Mouse (Mus musculus): ENCODE measurements around the gene Tango6. TPM values are rescaled to one million over a fixed set of nuclear protein-coding genes. Genes with fewer than 3 reads are reported as not detected.

Gene Tango6
- polyA plus RNA-seq, 1 experiment from 2014 or later = 5.6 TPM

DNA sequence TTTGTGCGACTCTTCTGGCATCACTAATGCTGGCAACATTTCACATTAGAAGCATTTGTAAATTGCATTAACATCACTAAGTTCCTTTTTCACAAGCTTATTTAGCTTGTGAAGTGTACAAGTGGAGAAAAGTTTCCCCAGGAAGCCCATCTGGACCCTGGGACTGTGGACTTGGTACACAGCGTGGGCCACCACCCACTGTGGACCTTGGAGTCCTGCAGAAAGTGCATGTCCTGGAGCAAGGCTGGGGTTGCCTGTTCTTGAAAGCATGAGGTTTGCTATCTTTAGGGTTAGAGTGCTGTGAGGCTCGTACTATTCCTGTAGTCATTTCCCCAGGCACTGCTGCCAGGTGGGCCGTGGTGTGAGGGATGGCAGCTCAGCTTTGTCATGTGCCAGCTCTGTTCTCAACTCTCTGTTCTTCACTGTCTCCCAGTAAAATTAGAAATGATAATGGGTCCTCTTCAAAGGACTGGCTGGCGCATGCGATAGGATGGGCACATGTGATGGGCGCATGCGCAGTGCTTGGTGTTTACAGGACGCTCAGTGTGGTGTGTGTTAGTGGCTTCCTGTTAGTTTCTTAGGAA, 87.8 kb downstream of the Tango6 start:
- no peaks in the 10 kb centered on the region for H3K9me3 ChIP-seq (ENCODE audit: control insufficient read depth, low read length)
- H3K4me3 ChIP-seq (replicated peaks; ENCODE audit: low read depth, low read length) = no peak overlapping the region
- WGBS = 94% methylated on average over 9 of the region's 9 CpGs
- H3K27me3 ChIP-seq (ENCODE audit: control insufficient read depth, insufficient read depth, low read length) = no peaks in the 10 kb centered on the region
- ATAC-seq (ENCODE audit: low FRiP score, low TSS enrichment) (no peak), DNase-seq (no peak)
- H3K4me1 ChIP-seq (ENCODE audit: control insufficient read depth, insufficient read depth, low read length) = no peaks in the 10 kb centered on the region
- H3K27ac ChIP-seq (replicated peaks; ENCODE audit: low read depth, low read length) = no peak overlapping the region
- no peak overlapping the region for H3K9ac ChIP-seq (replicated peaks; ENCODE audit: low read length)
- no peaks in the 10 kb centered on the region for H3K36me3 ChIP-seq (ENCODE audit: control insufficient read depth, insufficient read depth, low read length)
- H3K4me2 ChIP-seq (ENCODE audit: low read length) = no peak overlapping the region

- DNase-seq (no peak), ATAC-seq (ENCODE audit: low FRiP score, low TSS enrichment) (no peak)
- Histone ChIP-seq H3K27me3 (ENCODE audit: control insufficient read depth, insufficient read depth, low read length) (no peaks in the 10 kb centered on the region), H3K4me3 (replicated peaks; ENCODE audit: low read depth, low read length) (no peak overlapping the region), H3K9me3 (ENCODE audit: control insufficient read depth, low read length) (no peaks in the 10 kb centered on the region), H3K4me1 (ENCODE audit: control insufficient read depth, insufficient read depth, low read length) (no peaks in the 10 kb centered on the region), H3K27ac (replicated peaks; ENCODE audit: low read depth, low read length) (no peak overlapping the region), H3K9ac (replicated peaks; ENCODE audit: low read length) (no peak overlapping the region), H3K4me2 (ENCODE audit: low read length) (no peak overlapping the region), H3K36me3 (ENCODE audit: control insufficient read depth, insufficient read depth, low read length) (no peaks in the 10 kb centered on the region)
- 87% methylated on average over 6 of the region's 6 CpGs for WGBS
Observed at GRCm38 (mm10) chr8:106772094-106772493, 89.2 kb downstream of the Tango6 start.

GRCm38 (mm10) chr8:106772501-106772900, 89.6 kb downstream of the Tango6 start:
- no peak for DNase-seq
- no peak for ATAC-seq (ENCODE audit: low FRiP score, low TSS enrichment)
- H3K9ac ChIP-seq (replicated peaks; ENCODE audit: low read length) = no peak overlapping the region

DNA sequence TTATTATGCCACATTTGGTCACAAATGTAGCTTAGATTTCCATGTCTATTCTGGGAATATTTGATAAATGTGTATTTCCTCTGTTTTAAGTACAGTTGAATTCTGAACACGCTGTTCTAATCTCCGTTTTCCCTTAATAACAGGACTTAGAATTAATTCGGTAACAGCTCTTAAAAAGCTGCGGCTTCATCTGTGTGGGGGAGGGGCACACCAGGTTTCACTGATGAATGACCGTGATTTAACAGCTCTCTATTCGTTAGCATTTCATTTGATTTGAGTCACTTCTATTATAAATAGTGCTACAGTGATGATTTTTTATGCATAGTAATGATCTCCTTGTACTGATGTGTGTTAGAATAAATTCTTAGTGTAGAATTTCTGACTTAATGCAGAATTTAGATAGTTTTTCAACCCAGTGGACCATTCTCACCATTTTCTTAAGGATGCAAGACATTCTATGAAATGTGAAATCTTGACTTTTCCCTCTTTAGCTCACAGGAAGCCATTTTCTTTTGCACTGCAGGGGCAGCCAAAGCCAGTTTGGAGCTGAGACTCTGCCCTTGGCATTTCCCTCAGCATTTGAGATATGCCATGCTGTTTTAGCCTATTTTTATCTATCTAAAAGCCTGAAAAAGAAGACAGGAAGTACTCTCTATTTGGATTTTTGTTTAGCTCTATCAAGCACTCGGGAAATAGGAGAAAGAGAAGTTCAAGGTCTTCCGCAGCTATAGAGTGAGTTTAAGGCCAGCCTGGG, 91.9 kb downstream of the Tango6 start:
- no peaks in the 10 kb centered on the region for H3K9me3 ChIP-seq (ENCODE audit: control insufficient read depth, low read length)
- H3K27ac ChIP-seq (replicated peaks; ENCODE audit: low read depth, low read length) = no peak overlapping the region
- H3K4me1 ChIP-seq (ENCODE audit: control insufficient read depth, insufficient read depth, low read length) = no peaks in the 10 kb centered on the region
- DNase-seq = peak; percentile 57
- ATAC-seq (ENCODE audit: low FRiP score, low TSS enrichment) = no peak
- 70% methylated on average over 8 of the region's 8 CpGs for WGBS
- no peak overlapping the region for H3K4me3 ChIP-seq (replicated peaks; ENCODE audit: low read depth, low read length)
- H3K36me3 ChIP-seq (ENCODE audit: control insufficient read depth, insufficient read depth, low read length) = no peaks in the 10 kb centered on the region
- H3K27me3 ChIP-seq (ENCODE audit: control insufficient read depth, insufficient read depth, low read length) = no peaks in the 10 kb centered on the region
- no peak overlapping the region for H3K4me2 ChIP-seq (ENCODE audit: low read length)
- no peak overlapping the region for H3K9ac ChIP-seq (replicated peaks; ENCODE audit: low read length)

More at GRCm38 (mm10) chr8:106772501-106772900, 89.6 kb downstream of the Tango6 start:
- Histone ChIP-seq H3K4me1 (ENCODE audit: control insufficient read depth, insufficient read depth, low read length) (no peaks in the 10 kb centered on the region), H3K27me3 (ENCODE audit: control insufficient read depth, insufficient read depth, low read length) (no peaks in the 10 kb centered on the region), H3K4me3 (replicated peaks; ENCODE audit: low read depth, low read length) (no peak overlapping the region), H3K4me2 (ENCODE audit: low read length) (no peak overlapping the region), H3K9me3 (ENCODE audit: control insufficient read depth, low read length) (no peaks in the 10 kb centered on the region), H3K27ac (replicated peaks; ENCODE audit: low read depth, low read length) (no peak overlapping the region), H3K36me3 (ENCODE audit: control insufficient read depth, insufficient read depth, low read length) (no peaks in the 10 kb centered on the region)
- 94% methylated on average over 3 of the region's 3 CpGs for WGBS

DNA sequence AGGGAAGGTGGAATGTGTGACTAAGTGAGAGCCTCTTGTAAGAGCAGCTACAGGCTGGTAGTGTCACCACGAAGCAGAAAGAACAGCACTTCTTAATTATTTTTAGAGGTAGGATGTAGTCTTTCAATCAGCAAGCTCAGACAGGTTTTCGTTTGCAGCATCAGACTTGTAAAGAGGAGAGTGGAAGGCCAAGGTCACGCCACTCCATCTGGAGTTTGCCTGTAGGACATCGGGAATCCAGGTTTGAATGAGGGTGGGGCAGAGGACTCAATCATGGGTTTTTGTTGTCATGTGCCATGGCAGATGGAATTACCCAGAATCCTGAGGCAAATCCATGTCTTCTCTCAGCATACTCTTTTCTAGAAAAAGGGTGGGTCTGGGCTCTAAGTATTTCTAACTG, 106.8 kb downstream of the Tango6 start:
- Histone ChIP-seq H3K9me3 (ENCODE audit: control insufficient read depth, low read length) (no peaks in the 10 kb centered on the region), H3K27me3 (ENCODE audit: control insufficient read depth, insufficient read depth, low read length) (no peaks in the 10 kb centered on the region), H3K4me1 (ENCODE audit: control insufficient read depth, insufficient read depth, low read length) (no peaks in the 10 kb centered on the region), H3K4me2 (ENCODE audit: low read length) (no peak overlapping the region), H3K27ac (replicated peaks; ENCODE audit: low read depth, low read length) (no peak overlapping the region), H3K36me3 (ENCODE audit: control insufficient read depth, insufficient read depth, low read length) (no peaks in the 10 kb centered on the region), H3K4me3 (replicated peaks; ENCODE audit: low read depth, low read length) (no peak overlapping the region), H3K9ac (replicated peaks; ENCODE audit: low read length) (no peak overlapping the region)
- no peak for ATAC-seq (ENCODE audit: low FRiP score, low TSS enrichment)
- WGBS = 63% methylated on average over 4 of the region's 4 CpGs
- DNase-seq = no peak

- WGBS = 98% methylated on average over 2 of the region's 2 CpGs
Observed at GRCm38 (mm10) chr8:106794820-106795219, 112.0 kb downstream of the Tango6 start.

DNA sequence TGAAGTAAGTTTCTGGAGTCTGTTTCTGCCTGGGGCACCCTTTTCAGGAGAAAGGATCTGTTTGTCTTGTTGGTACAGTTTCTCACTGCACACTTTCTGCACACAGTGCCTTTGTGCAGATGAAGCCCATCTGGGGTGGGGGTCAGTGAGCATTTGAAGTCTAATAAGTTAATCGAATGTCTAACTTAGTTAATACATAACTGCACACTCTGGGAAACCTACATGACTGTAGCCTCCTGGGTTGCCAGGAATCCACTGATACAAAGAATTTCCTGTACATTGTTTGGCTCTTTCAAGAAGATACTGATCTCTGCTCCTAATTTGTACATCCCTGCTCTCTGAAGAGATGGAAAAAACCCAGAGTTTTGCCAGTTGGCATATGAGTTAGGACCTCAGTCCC, 117.0 kb downstream of the Tango6 start:
- H3K27ac ChIP-seq (replicated peaks; ENCODE audit: low read depth, low read length) = no peak overlapping the region
- H3K4me1 ChIP-seq (ENCODE audit: control insufficient read depth, insufficient read depth, low read length) = no peaks in the 10 kb centered on the region
- no peak for DNase-seq
- H3K36me3 ChIP-seq (ENCODE audit: control insufficient read depth, insufficient read depth, low read length) = no peaks in the 10 kb centered on the region
- no peaks in the 10 kb centered on the region for H3K27me3 ChIP-seq (ENCODE audit: control insufficient read depth, insufficient read depth, low read length)
- ATAC-seq (ENCODE audit: low FRiP score, low TSS enrichment) = no peak
- 78% methylated on average over 1 of the region's 1 CpGs for WGBS
- no peak overlapping the region for H3K4me2 ChIP-seq (ENCODE audit: low read length)
- H3K9me3 ChIP-seq (ENCODE audit: control insufficient read depth, low read length) = no peaks in the 10 kb centered on the region
- no peak overlapping the region for H3K9ac ChIP-seq (replicated peaks; ENCODE audit: low read length)
- no peak overlapping the region for H3K4me3 ChIP-seq (replicated peaks; ENCODE audit: low read depth, low read length)

More at GRCm38 (mm10) chr8:106794820-106795219, 112.0 kb downstream of the Tango6 start:
- no peak for DNase-seq
- Histone ChIP-seq H3K4me3 (replicated peaks; ENCODE audit: low read depth, low read length) (no peak overlapping the region), H3K27me3 (ENCODE audit: control insufficient read depth, insufficient read depth, low read length) (no peaks in the 10 kb centered on the region), H3K4me2 (ENCODE audit: low read length) (no peak overlapping the region), H3K9ac (replicated peaks; ENCODE audit: low read length) (no peak overlapping the region), H3K36me3 (ENCODE audit: control insufficient read depth, insufficient read depth, low read length) (no peaks in the 10 kb centered on the region), H3K9me3 (ENCODE audit: control insufficient read depth, low read length) (no peaks in the 10 kb centered on the region), H3K4me1 (ENCODE audit: control insufficient read depth, insufficient read depth, low read length) (no peaks in the 10 kb centered on the region), H3K27ac (replicated peaks; ENCODE audit: low read depth, low read length) (no peak overlapping the region)
- ATAC-seq (ENCODE audit: low FRiP score, low TSS enrichment) = no peak

- Histone ChIP-seq H3K27ac (replicated peaks; ENCODE audit: low read depth, low read length) (no peak overlapping the region), H3K27me3 (ENCODE audit: control insufficient read depth, insufficient read depth, low read length) (no peaks in the 10 kb centered on the region), H3K4me1 (ENCODE audit: control insufficient read depth, insufficient read depth, low read length) (no peaks in the 10 kb centered on the region), H3K4me2 (ENCODE audit: low read length) (no peak overlapping the region), H3K9ac (replicated peaks; ENCODE audit: low read length) (no peak overlapping the region), H3K9me3 (ENCODE audit: control insufficient read depth, low read length) (no peaks in the 10 kb centered on the region), H3K4me3 (replicated peaks; ENCODE audit: low read depth, low read length) (no peak overlapping the region), H3K36me3 (ENCODE audit: control insufficient read depth, insufficient read depth, low read length) (no peaks in the 10 kb centered on the region)
- ATAC-seq (ENCODE audit: low FRiP score, low TSS enrichment) = no peak
- WGBS = 96% methylated on average over 11 of the region's 11 CpGs
- DNase-seq = no peak
Observed at GRCm38 (mm10) chr8:106801261-106801660, 118.4 kb downstream of the Tango6 start.

All from midbrain, embryonic 14.5 days (tissue).